Mouse (Mus musculus) erythroid progenitor cell, adult 5-6 weeks (primary cell): ENCODE data around the gene Sdhb. TPM values are rescaled to one million over a fixed set of nuclear protein-coding genes. Genes with fewer than 3 reads are reported as not detected.

ENCODE experiments used
- ATAC-seq: replicated peaks from 2 replicates; pipeline ENCODE4 v1.8.0; 2016; ENCODE audit warnings: moderate number of reproducible peaks, mild to moderate bottlenecking, moderate TSS enrichment, inconsistent platforms; ENCODE audit not compliant: poor library complexity, low FRiP score, severe bottlenecking
- total RNA-seq, 2 experiments: library from RNA; stranded (forward) in 1 of 2; stranded (reverse) in 1 of 2; fragments of 150-400 nt in 1 of 2; fragments of 186-747, 209-891 nt in 1 of 2; gene quantifications; 2 replicates each; pipeline versions ENCODE4 v1.2.3 to v1.2.4; 2015 to 2017; ENCODE audit warnings: low replicate concordance in 2 of 2

The Sdhb gene
- total RNA-seq, 2 experiments from 2014 or later: 21.6 to 52.0 TPM

DNA sequence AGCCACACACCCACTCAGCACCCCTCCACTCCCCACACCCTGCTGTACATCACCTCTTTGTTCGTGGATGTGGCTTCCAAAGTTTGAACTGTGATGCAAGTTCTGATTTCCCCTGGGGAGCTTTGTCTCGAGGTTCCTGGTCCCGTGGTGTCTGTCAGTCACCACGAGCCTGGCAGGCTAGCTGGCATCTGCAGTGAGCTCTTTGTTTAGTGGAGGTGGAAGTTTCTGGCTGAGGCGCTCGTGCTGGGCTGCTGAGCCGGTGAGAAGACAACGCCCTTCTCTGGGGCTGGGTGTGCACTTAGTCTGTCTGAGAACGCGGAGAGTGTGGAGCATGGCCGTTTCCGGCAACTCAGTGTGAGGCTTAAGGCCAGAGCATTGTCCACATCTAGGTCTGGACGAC, 10.7 kb downstream of the Sdhb start:
- ATAC-seq: no peak

- no peak for ATAC-seq
Observed at GRCm38 (mm10) chr4:140974408-140974807, 13.4 kb downstream of the Sdhb start.

DNA sequence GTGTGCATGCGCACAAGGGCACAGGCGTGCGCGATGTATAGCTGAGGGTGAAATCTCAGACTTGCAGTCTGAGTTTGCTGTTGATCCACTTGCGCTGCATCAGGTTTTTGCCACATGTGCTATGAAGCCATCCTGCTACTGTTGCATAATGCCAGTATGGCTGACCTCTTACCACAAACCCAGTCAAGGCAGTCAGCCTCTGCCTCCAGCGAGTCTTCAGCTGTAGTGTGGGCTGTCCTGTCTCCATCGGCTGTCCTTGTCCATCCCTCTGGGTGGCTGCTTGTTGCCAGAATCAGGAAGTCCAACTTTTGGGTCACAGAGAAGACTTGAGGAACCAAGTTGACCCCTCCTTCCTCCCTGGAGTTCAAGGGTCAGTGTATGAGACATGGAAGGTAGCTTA, 14.4 kb downstream of the Sdhb start:
- no peak for ATAC-seq

GRCm38 (mm10) chr4:140977278-140977677, 16.3 kb downstream of the Sdhb start:
- ATAC-seq: no peak

DNA sequence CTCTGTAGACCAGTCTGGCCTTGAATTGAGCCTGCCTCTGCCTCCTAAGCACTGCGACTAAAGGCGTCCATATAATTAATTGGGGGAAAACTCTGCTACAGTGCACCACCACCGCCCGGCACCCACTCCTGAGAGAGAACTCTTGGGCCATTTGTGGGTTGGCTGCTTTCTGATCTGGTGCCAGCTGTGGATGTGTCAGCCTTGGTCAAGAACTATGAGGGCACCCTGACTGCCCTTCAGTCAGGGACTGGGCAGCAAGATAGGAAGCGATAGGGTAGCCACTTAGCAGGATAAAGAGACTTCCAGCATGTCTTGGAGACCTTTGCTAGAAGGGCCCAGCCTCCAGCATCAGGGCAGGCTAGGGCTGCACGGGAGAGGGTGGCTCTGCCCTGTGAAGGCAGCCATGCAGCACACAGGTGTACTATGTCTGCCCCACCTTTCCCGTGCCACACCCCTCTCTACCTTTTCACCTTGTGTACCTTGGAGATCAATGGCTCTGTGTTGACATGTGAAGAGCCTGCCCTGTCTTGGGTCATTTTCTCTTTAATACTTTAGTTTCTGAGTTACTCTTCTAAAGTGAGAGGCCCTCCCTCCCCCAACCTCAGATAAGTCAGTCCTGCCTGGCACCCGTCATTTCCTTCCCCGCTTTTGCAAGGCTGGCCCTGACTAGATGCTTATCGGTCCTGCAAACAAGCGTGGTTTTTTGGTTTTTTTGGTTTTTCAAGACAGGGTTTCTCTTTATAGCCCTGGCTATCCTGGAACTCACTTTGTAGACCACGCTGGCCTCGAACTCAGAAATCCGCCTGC, 17.1 kb downstream of the Sdhb start:
- no peak for ATAC-seq

GRCm38 (mm10) chr4:140981605-140982004, 20.6 kb downstream of the Sdhb start:
- ATAC-seq: no peak

DNA sequence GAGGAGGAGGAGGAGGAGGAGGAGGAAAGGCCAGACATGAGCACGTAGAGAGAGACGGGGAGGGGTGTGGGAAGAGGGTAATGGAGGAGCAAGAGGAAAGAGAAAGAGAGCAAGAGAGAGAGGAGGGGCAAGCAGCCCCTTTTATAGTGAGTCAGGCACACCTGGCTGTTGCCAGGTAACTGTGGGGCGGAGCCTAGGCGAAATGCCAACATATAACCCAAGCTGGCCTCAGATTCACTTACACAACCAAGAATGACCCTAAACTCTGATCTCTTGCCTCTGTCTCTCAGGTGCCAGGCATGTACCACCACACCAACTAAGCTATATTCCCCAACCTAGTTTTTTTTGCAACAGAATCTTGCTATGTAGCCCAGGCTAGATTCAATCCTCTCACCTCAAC, 21.8 kb downstream of the Sdhb start:
- no peak for ATAC-seq

- ATAC-seq: no peak
Observed at GRCm38 (mm10) chr4:140983442-140983841, 22.4 kb downstream of the Sdhb start.

GRCm38 (mm10) chr4:140984544-140984943, 23.5 kb downstream of the Sdhb start:
- no peak for ATAC-seq

GRCm38 (mm10) chr4:140986024-140986710, 25.2 kb downstream of the Sdhb start:
- no peak for ATAC-seq

GRCm38 (mm10) chr4:140986711-140987395, 25.9 kb downstream of the Sdhb start, which contains the start of gene Atp13a2:
Atp13a2 (plus strand) TSS chr4:140986873.
- ATAC-seq: peak; percentile 97

DNA sequence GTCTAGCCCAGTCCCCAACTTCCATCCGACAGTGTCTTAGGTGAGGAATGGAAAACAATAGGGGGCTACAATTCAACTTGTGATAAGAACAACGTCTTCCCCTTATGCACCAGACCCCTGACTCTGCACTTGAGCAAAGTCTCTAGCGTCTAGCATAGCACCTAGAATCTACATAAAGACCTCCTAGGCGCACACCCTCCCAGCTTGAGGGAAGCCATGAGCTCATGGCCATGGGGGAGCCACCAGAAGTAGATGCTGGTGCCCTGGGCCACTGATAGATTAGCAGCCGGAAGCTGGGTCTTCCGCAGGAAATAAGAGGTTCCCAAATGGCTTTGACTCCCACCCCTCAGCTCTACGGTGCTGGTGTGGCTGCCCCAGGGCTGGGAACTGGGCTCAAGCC, 26.5 kb downstream of the Sdhb start:
- no peak for ATAC-seq

DNA sequence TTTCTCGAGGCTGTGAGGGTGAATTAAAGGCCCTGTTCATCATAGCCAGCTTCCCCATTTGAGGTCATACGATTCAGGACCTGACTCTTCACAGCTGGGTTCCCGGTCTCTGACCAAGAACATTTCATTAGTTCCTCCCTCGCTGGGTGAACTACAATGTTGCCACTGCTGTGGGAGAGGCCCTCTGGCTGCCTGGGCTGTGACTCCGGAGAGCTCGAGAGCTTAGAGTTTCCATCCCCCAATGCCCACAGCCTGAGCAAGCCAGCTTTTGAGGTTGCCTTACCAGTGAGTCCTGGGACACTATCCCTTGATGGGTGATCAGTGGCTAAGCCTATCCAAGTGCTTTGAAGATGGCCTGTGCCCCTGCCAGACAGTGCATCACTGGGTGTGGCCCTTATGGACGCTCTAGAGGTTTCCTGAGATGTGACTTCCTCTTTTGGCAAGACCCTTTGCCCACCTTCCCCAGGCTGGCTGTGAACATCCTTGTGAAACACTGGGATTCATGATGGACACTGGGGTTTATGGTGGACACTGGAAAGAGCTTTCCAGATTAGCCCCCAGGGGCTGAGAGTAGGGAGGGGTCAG, 27.8 kb downstream of the Sdhb start:
- ATAC-seq: no peak

DNA sequence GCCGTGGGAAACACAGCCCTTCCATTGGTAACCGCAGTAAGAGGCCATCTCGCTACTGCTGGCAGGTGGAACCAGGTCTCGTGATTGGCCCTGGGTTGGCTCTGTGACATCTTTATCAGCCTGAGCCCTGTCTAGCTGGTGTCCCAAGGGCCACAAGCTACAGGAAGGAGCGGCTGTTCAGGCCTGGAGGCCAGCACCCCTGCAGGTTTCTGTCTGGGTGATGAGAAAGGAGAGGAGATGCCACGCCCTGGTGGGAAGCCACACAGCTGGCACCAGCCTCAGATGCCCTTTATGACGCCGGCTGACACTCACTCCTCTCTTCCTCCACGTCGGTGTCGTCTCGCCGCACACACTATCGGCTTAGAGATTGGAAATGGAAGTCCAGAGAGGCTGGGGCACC, 28.4 kb downstream of the Sdhb start:
- ATAC-seq: no peak

DNA sequence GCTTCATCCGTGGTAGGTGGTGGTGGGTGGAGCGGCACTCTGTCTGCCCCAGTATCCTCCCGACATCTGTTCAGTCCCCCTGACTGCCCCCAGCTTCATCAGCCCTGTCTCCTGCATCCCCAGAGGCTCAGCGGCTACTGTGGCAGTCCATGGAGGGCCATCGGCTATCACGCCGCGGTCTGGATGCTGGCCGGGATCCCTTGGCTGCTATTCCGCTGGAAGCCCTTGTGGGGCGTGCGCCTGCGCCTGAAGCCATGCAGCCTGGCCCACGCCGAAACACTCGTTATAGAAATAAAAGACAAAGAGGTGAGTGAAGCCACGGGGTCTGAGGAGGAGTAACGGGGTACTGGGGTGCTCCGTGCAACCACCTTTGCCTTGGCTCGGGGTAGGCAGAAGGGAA, 31.2 kb downstream of the Sdhb start:
- ATAC-seq: no peak

DNA sequence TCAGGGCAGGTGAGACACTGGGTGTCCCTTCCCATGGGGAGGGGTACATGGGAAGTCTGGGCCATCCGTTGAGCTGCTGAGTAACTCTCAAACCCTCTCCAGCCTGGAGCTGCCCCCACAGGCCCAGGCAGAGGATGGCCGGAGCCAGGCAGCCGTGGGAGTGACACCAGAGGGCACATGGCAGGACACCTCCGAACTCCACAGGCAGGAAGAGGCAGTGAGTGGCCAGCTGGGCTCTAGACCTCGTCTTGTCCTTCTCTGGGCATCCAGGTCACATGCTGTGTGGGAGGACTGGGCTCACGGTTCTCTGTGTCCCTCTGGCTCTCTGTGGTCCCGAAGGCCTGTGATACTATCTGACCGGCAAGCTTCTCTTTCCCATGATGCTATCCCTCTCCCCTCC, 32.8 kb downstream of the Sdhb start:
- ATAC-seq: no peak

DNA sequence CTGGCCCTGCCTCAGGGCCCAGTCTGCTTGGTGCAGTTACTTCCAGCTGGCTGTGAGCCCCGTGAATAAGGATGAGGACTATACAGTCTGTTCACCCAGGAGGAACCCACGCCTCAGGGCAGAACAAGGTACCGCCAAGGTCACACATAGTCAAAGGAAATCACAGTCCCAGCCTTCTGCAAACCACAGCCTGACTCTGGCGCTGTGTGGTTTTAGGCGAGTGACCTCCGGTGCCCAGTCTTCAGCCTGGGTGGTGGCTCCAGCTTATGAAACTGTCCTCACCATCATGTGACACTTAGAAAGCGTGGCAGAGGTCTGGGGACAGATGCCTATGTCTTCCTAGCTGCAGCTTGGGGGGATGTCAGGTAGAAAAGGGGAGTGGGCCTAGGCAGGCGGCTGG, 34.8 kb downstream of the Sdhb start:
- ATAC-seq: no peak

GRCm38 (mm10) chr4:140996812-140997211, 35.8 kb downstream of the Sdhb start:
- no peak for ATAC-seq

DNA sequence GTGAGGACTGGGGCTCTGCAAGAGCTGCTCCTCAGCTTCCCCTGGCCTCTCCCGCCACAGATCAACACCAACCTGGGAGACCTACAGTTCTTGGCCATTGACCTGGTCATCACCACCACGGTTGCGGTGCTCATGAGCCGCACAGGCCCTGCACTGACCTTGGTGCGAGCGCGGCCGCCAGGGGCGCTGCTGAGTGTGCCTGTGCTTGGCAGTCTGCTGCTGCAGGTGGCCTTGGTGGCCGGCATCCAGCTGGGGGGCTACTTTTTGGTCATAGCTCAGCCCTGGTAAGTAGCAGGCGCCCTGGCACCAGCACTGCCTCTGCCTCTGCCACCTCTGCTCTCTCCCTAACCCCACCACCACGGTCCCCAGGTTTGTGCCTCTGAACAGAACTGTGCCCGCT, 45.0 kb downstream of the Sdhb start:
- no peak for ATAC-seq

GRCm38 (mm10) chr4:141008028-141008427, 47.0 kb downstream of the Sdhb start:
- ATAC-seq: peak; percentile 90
